Mouse (Mus musculus) midbrain, embryonic 10.5 days (tissue): ENCODE measurements around the gene Ugt1a8. TPM values are rescaled to one million over a fixed set of nuclear protein-coding genes. Genes with fewer than 3 reads are reported as not detected.
"Not testable (repeated sequence)": the region's sequence is repeated elsewhere in the genome, so short reads cannot be mapped to it uniquely, and the experiment has no call there.

Source experiments
- DNase-seq: peaks from one replicate; pipeline ENCODE4 v3.0.0-alpha.2; 2017; ENCODE audit warnings: low spot score
- H3K27ac ChIP-seq: fragments of 300-500 bp; sonication (generic); replicated peaks from 2 replicates; pipeline ENCODE4 v1.5.1; 2016; ENCODE audit warnings: mild to moderate bottlenecking
- H3K27me3 ChIP-seq: fragments of 300-500 bp; sonication (generic); 2 replicates; pipeline ENCODE4 v1.6.1; 2016; ENCODE audit warnings: low read depth, mild to moderate bottlenecking; ENCODE audit not compliant: poor library complexity, severe bottlenecking
- H3K36me3 ChIP-seq: fragments of 300-500 bp; sonication (generic); 2 replicates; pipeline ENCODE4 v1.6.1; 2016; ENCODE audit warnings: mild to moderate bottlenecking, moderate library complexity
- H3K4me1 ChIP-seq: fragments of 300-500 bp; sonication (generic); 2 replicates; pipeline ENCODE4 v1.6.1; 2016
- H3K4me3 ChIP-seq: fragments of 300-500 bp; sonication (generic); 2 replicates; pipeline ENCODE4 v1.5.1; 2016; ENCODE audit warnings: mild to moderate bottlenecking, moderate library complexity
- H3K9me3 ChIP-seq: fragments of 300-500 bp; sonication (generic); replicated peaks from 2 replicates; pipeline ENCODE4 v1.6.1; 2016; ENCODE audit warnings: mild to moderate bottlenecking
- WGBS: fragments of 180-500 bp; shearing (Covaris S2); methylation state at CpG from one replicate; pipeline ENCODE4 v1.1.7; 2016; 5-methylcytosine and 5-hydroxymethylcytosine counted together
- polyA plus RNA-seq: library from polyadenylated mRNA; unstranded; fragments of >200 nt; fragmentation: Nextera tagmentation; extraction: Ambion mirVana; gene quantifications from 2 replicates; pipeline ENCODE4 v1.2.1, GENCODE M21; 2016

Ugt1a8 gene
- polyA plus RNA-seq: not detected in 2 replicates

DNA sequence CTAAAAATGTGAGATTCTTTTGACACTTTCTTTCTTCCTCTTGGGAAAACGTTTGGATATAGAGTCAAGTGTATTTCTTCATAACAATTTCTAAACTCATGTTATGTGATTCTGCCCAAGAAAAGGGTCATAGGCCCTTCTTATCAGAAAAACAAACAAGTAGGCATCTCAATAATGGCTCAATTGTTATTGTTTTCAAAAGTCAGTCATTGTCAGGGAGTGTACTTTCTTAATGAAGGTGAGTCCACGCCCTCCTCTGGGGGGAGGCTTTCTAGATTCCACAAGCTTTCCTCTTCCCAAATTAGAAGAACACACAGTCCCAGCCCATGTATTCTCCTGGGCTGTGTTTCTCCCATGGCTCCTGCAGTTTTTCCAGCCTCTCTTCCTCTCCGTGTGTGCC is at the start of gene Ugt1a8:
TSS of gene Ugt1a8 (plus strand) at position 301 of the 400 bp plus-strand sequence.
- H3K36me3 ChIP-seq: no peaks in the 10 kb centered on the region
- 79% methylated on average over 3 of the region's 3 CpGs for WGBS
- H3K9me3 ChIP-seq: no peaks in the 10 kb centered on the region
- H3K27me3 ChIP-seq: no peaks in the 10 kb centered on the region
- DNase-seq: no peak
- no peaks in the 10 kb centered on the region for H3K4me1 ChIP-seq
- H3K4me3 ChIP-seq: no peak within 1 kb of the TSS
- no peak within 1 kb of the TSS for H3K27ac ChIP-seq

DNA sequence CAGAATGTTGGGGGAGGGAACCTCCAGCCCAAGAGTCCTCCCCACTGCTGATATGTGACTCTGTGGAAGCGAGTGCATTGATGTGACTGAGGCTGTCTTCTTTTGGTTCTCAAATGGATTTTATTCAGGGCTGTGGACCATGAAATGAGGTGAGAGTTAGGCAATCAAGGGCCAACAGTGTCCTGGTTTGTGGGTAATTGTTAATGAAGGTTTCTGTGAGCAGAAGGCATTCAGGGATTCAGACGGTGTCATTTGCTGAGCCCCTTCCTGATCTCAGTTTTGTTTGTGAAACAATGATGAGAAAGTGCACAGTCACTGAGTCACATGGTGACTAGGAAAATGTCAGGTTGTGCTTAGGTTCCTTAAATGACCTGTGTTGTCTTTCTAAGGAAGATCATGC is 44.6 kb upstream of the Ugt1a8 start:
- H3K4me3 ChIP-seq, H3K4me1 ChIP-seq, H3K9me3 ChIP-seq, H3K27ac ChIP-seq, H3K27me3 ChIP-seq, H3K36me3 ChIP-seq, DNase-seq: not testable (repeated sequence)
- 56% methylated on average over 1 of the region's 2 CpGs for WGBS

DNA sequence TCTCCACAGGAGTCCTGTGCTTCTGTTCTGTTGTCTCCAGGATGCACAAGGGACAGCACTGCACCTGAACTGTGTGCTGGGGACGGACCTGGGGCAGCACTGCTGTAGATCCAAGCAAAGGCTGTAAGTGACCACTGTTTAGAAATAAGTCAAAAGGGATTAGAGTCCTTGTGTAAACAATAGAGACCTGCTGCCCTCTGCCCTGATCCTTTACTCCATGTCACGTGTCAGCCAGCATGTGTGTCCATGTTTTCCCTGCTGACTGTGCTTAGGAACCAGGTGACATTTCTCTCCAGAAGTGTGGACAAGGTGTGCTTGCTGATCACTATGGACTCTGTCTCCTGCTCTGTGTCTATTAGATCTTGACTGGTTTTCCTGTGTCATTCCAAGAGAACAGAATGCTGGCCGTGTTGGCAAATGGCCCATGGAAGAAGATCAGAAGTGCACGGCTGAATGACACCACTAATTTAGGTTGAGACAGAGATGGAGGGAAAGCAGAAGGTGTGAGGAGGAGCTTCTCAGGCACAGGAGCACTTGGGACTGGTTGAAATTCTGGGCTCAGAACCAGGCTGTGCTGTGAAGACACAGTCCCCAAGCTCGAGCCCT is 42.7 kb upstream of the Ugt1a8 start:
- not testable (repeated sequence) for DNase-seq, H3K4me3 ChIP-seq, H3K36me3 ChIP-seq, H3K4me1 ChIP-seq, H3K27ac ChIP-seq, H3K9me3 ChIP-seq, H3K27me3 ChIP-seq
- WGBS: 73% methylated on average over 4 of the region's 5 CpGs

DNA sequence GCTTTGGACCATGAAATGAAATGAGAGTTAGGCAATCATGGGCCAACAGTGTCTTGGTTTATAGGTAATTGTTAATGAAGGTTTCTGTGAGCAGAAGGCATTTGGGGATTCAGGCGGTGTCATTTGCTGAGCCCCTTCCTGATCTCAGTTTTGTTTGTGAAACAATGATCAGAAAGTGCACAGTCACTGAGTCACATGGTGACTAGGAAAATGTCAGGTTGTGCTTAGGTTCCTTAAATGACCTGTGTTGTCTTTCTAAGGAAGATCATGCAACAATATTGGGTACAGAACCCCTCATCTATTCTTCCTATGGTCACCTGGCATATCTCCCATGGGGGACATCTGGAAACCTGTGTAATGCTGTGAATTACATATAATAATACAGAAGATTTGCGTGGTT is 40.2 kb upstream of the Ugt1a8 start:
- not testable (repeated sequence) for H3K27me3 ChIP-seq, H3K4me1 ChIP-seq, H3K36me3 ChIP-seq, DNase-seq, H3K27ac ChIP-seq, H3K4me3 ChIP-seq, H3K9me3 ChIP-seq
- WGBS: 76% methylated on average over 2 of the region's 2 CpGs

DNA sequence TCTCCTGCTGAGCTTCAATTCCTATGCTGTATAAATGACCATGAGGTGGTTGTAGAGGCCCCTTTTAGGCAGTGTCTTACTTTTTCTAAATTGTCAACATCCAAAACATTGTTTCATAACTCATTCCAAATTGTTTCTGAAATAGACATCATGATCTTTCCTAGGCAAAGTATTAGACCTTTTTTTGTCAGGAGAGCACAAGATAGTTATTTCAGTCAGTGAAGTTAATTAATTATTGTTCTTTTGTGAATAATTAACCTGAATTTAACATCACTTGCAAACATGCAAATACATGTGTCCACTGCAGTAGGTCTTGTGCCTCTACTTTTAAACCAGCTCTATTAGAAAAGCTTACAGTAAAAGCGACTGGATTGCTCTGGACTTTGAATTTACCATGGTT is 32.5 kb upstream of the Ugt1a8 start, which contains the start of gene Ugt1a10:
TSS of gene Ugt1a10 (plus strand) at position 301 of the 400 bp plus-strand sequence.
- Histone ChIP-seq H3K4me1 (no peaks in the 10 kb centered on the region), H3K27me3 (no peaks in the 10 kb centered on the region), H3K27ac (no peak within 1 kb of the TSS), H3K36me3 (no peaks in the 10 kb centered on the region), H3K4me3 (no peak within 1 kb of the TSS), H3K9me3 (no peaks in the 10 kb centered on the region)
- no peak for DNase-seq
- 82% methylated on average over 1 of the region's 1 CpGs for WGBS

DNA sequence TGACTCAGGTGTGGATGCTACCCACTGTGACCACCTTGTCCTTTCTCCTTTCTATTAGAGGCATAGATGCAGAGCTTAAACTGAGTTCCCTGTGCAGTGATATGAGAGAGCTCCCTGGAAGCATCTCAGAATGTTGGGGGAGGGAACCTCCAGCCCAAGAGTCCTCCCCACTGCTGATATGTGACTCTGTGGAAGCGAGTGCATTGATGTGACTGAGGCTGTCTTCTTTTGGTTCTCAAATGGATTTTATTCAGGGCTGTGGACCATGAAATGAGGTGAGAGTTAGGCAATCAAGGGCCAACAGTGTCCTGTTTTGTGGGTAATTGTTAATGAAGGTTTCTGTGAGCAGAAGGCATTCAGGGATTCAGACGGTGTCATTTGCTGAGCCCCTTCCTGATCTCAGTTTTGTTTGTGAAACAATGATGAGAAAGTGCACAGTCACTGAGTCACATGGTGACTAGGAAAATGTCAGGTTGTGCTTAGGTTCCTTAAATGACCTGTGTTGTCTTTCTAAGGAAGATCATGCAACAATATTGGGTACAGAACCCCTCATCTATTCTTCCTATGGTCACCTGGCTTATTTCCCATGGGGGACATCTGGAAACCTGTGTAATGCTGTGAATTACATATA is 21.0 kb upstream of the Ugt1a8 start:
- not testable (repeated sequence) for H3K4me1 ChIP-seq, DNase-seq, H3K36me3 ChIP-seq, H3K27ac ChIP-seq, H3K4me3 ChIP-seq, H3K9me3 ChIP-seq, H3K27me3 ChIP-seq
- WGBS: 59% methylated on average over 1 of the region's 2 CpGs

DNA sequence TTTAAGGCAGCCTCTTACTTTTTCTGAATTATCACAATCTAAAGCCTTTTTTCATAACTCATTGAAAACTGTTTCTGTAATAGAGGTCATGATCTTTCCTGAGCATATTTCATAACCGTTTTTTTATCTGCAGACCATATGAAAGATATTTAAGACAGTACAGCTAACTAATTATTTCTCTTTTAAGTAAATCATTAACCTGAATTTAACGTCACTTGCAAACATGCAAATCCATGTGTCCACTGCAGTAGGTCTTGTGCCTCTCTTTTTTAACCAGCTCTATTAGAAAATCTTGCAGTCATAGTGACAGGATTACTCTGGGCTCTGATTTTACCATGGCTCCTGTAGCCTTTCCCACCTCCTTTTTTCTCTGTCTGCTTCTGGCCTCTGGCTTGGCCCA is 17.1 kb upstream of the Ugt1a8 start, which contains the start of gene Ugt1a9:
TSS of gene Ugt1a9 (plus strand) at position 306 of the 400 bp plus-strand sequence.
- Histone ChIP-seq H3K4me3 (no peak within 1 kb of the TSS), H3K27me3 (no peaks in the 10 kb centered on the region), H3K4me1 (peaks cover 6% of the 10 kb centered on the region; the same call in 1 of the 2 replicates), H3K27ac (no peak within 1 kb of the TSS), H3K36me3 (no peaks in the 10 kb centered on the region), H3K9me3 (no peaks in the 10 kb centered on the region)
- no peak for DNase-seq
- WGBS: 87% methylated on average over 2 of the region's 2 CpGs

DNA sequence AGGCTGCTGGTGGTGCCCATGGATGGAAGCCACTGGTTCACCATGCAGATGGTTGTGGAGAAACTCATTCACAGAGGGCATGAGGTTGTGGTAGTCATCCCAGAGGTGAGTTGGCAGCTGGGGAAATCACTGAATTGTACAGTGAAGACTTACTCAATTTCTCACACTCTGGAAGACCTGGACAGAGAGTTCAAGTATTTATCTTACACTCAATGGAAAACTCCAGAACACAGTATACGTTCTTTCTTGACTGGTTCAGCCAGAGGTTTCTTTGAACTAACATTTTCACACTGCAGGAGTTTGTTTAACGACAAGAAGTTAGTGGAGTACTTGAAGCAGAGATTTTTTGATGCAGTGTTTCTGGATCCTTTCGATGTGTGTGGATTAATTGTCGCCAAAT is 16.7 kb upstream of the Ugt1a8 start:
- 83% methylated on average over 4 of the region's 4 CpGs for WGBS

DNA sequence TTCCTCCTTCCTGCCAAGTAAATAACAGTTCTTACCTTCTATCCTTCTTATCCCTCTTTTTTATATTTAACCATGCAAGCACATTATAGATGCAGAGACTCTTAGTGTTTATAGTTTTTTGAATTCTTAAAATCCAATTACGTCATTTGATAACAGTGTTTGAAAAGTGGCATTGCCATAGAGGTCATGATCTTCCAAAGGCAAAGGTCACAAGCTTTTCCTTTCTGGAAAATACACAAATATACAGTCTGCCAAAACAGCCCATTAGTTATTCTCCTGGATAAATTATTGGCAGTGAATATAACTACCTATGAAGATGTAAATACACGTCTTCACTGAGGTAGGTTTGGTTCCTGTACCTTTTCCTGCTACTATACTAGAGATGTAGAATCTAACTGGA is 13.1 kb upstream of the Ugt1a8 start:
- H3K27ac ChIP-seq: no peak overlapping the region
- peaks cover 4% of the 10 kb centered on the region; the same call in 1 of the 2 replicates for H3K4me1 ChIP-seq
- no peak for DNase-seq
- no peaks in the 10 kb centered on the region for H3K27me3 ChIP-seq
- H3K4me3 ChIP-seq: no peak overlapping the region
- 96% methylated on average over 2 of the region's 2 CpGs for WGBS
- H3K36me3 ChIP-seq: no peaks in the 10 kb centered on the region
- no peaks in the 10 kb centered on the region for H3K9me3 ChIP-seq

More for the DNA sequence above, 16.7 kb upstream of the Ugt1a8 start:
- no peaks in the 10 kb centered on the region for H3K9me3 ChIP-seq
- no peaks in the 10 kb centered on the region for H3K27me3 ChIP-seq
- no peak overlapping the region for H3K4me3 ChIP-seq
- H3K36me3 ChIP-seq: no peaks in the 10 kb centered on the region
- no peak overlapping the region for H3K27ac ChIP-seq
- no peak for DNase-seq
- H3K4me1 ChIP-seq: peaks cover 6% of the 10 kb centered on the region; the same call in 1 of the 2 replicates

DNA sequence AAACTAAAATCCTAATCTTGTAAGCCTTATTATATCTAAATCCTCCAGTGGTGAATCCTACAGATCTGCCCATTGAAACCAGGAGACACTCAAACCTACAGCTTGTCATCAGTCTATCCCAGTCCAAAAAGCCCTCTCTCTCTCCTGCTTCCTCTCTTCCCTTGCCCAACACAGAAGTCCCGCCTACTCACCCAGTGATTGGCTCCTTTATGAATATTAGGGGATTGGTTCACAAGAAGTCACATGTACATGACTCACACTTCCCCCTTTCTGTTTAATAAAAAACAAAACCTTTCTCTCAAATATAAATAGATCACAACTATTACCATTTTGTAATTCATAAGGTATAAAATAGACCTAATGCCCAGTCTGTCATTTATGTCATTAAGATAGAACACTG is 10.5 kb upstream of the Ugt1a8 start:
- H3K27me3 ChIP-seq: no peaks in the 10 kb centered on the region
- DNase-seq: no peak
- WGBS: 82% methylated on average over 1 of the region's 1 CpGs
- H3K27ac ChIP-seq: no peak overlapping the region
- H3K9me3 ChIP-seq: no peaks in the 10 kb centered on the region
- no peak overlapping the region for H3K4me3 ChIP-seq
- H3K36me3 ChIP-seq: no peaks in the 10 kb centered on the region
- H3K4me1 ChIP-seq: no peaks in the 10 kb centered on the region

DNA sequence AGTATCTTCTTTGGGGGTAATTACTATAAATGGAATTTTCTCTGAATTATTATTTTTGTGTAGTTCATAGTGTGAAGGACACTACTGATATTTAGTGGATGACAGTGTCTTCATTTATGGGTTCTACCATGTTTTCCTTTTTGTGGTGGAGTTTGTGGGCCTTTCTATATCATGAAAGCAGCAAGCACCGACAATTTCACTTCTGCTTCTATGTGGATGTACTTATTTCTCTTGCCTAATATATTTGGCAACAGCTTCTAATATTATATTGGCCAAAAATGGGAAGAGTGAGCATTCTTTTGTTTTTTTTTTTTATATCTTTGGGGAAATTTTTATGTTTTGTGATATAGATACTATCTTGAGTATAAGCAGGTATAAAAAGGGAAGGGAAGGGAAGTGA is 5.9 kb upstream of the Ugt1a8 start:
- Histone ChIP-seq H3K9me3 (no peaks in the 10 kb centered on the region), H3K4me1 (no peaks in the 10 kb centered on the region), H3K27me3 (no peaks in the 10 kb centered on the region), H3K4me3 (no peak overlapping the region), H3K27ac (no peak overlapping the region), H3K36me3 (no peaks in the 10 kb centered on the region)
- DNase-seq: no peak
- 91% methylated on average over 1 of the region's 1 CpGs for WGBS

DNA sequence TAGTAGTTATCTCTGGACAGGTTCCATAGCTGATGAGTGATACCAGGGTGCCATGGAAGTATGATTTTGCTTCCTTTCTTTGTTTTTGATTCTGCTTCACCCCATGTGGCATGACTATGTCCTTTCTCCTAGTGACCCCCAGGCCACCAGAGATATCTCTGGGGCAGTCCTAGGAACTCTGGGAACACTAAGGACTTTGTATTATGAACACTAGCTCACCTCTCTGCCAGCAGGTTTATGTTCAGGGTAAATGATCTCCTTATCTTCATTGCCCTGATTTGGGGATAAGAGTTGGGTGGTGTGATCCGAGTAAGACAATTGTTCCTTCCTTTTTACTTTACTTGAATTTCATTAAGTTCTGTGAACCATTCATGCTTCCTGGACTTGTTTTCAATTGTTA is 1.5 kb upstream of the Ugt1a8 start:
- no peak for DNase-seq
- no peaks in the 10 kb centered on the region for H3K36me3 ChIP-seq
- no peak overlapping the region for H3K4me3 ChIP-seq
- no peaks in the 10 kb centered on the region for H3K27me3 ChIP-seq
- 79% methylated on average over 1 of the region's 1 CpGs for WGBS
- H3K9me3 ChIP-seq: no peaks in the 10 kb centered on the region
- no peak overlapping the region for H3K27ac ChIP-seq
- no peaks in the 10 kb centered on the region for H3K4me1 ChIP-seq

DNA sequence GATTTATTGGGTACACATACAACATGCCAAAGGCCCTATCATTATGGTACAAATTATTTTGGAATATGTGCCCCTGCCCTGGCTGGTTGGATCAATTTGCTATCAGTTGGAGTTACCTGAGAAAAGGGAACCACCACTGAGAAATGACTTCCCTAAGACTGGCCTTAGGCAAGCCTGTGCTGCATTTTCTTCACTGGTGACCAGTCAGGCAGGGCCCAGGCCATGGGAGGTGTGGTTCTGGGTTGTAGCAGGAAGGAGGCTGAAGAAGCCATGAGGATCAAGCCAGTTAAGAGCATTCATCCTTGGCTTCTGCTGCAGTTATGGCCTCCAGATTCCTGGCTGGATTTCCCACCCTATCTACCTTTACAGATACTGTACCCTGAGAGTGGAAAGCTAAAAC is 4.7 kb downstream of the Ugt1a8 start:
- Histone ChIP-seq H3K4me1 (no peaks in the 10 kb centered on the region), H3K36me3 (no peaks in the 10 kb centered on the region), H3K27me3 (no peaks in the 10 kb centered on the region), H3K27ac (no peak overlapping the region), H3K9me3 (no peaks in the 10 kb centered on the region), H3K4me3 (no peak overlapping the region)
- no peak for DNase-seq
